Mouse (Mus musculus) olfactory bulb, adult 2 months (tissue): ENCODE measurements around the gene Lgr4. TPM values are rescaled to one million over a fixed set of nuclear protein-coding genes. Genes with fewer than 3 reads are reported as not detected.

Experiments used
- H3K27ac ChIP-seq: fragments of 200-500 bp; 2 replicates; pipeline ENCODE4 v1.5.1; 2012; ENCODE audit warnings: low read depth, low read length; ENCODE audit not compliant: insufficient read depth
- H3K4me1 ChIP-seq: fragments of 200-500 bp; 2 replicates; pipeline ENCODE4 v1.6.1; 2012; ENCODE audit warnings: low read length; ENCODE audit not compliant: control insufficient read depth, insufficient read depth
- H3K4me3 ChIP-seq: fragments of 200-500 bp; 2 replicates; pipeline ENCODE4 v1.5.1; 2012; ENCODE audit warnings: mild to moderate bottlenecking, low read depth, low read length, moderate library complexity; ENCODE audit not compliant: insufficient read depth
- CTCF ChIP-seq: fragments of 200-500 bp; IDR thresholded peaks from 2 replicates; pipeline ENCODE4 v1.5.1; 2012; ENCODE audit warnings: low read depth, mild to moderate bottlenecking, low read length, moderate library complexity; ENCODE audit not compliant: insufficient read depth
- POLR2A ChIP-seq: fragments of 200-500 bp; IDR thresholded peaks from 2 replicates; pipeline ENCODE4 v1.6.1; 2012; ENCODE audit warnings: mild to moderate bottlenecking, low read depth, low read length, moderate library complexity; ENCODE audit not compliant: insufficient read depth
- WGBS: fragments of 180-500 bp; shearing (Covaris S2); methylation state at CpG from one replicate; pipeline ENCODE4 v1.1.7; 2018; 5-methylcytosine and 5-hydroxymethylcytosine counted together
- polyA plus RNA-seq: library from polyadenylated mRNA; stranded (reverse); fragments of >200 nt; gene quantifications from 2 replicates; pipeline ENCODE4 v1.2.4, GENCODE M21; 2012; ENCODE audit warnings: low replicate concordance; ENCODE audit not compliant: missing spikeins, insufficient read depth, insufficient read length

The Lgr4 gene
- polyA plus RNA-seq, 1 experiment: not detected

- TF ChIP-seq POLR2A: no peak
- no peak for TF ChIP-seq CTCF
- H3K4me1 ChIP-seq: peaks cover 9% of the 10 kb centered on the region
- WGBS: 73% methylated on average over 4 of the region's 4 CpGs
- no peak overlapping the region for H3K27ac ChIP-seq
- no peak overlapping the region for H3K4me3 ChIP-seq
Measured at GRCm38 (mm10) chr2:109928791-109929190, 11.3 kb downstream of the Lgr4 start.

GRCm38 (mm10) chr2:109929256-109929655 is 11.8 kb downstream of the Lgr4 start:
- no peak for TF ChIP-seq POLR2A
- TF ChIP-seq CTCF: no peak
- peaks cover 9% of the 10 kb centered on the region for H3K4me1 ChIP-seq
- no peak overlapping the region for H3K27ac ChIP-seq
- WGBS: 92% methylated on average over 3 of the region's 3 CpGs
- H3K4me3 ChIP-seq: no peak overlapping the region

- Histone ChIP-seq H3K4me3 (no peak overlapping the region), H3K27ac (no peak overlapping the region), H3K4me1 (peaks cover 9% of the 10 kb centered on the region)
- 94% methylated on average over 5 of the region's 5 CpGs for WGBS
- TF ChIP-seq POLR2A: no peak
Measured at GRCm38 (mm10) chr2:109930366-109930765, 12.9 kb downstream of the Lgr4 start.

- Histone ChIP-seq H3K27ac (no peak overlapping the region), H3K4me3 (no peak overlapping the region), H3K4me1 (peaks cover 9% of the 10 kb centered on the region)
- WGBS: 89% methylated on average over 4 of the region's 4 CpGs
- TF ChIP-seq POLR2A (no peak), CTCF (no peak)
Measured at GRCm38 (mm10) chr2:109930771-109931170, 13.3 kb downstream of the Lgr4 start.

GRCm38 (mm10) chr2:109931978-109932780 is 14.7 kb downstream of the Lgr4 start:
- Histone ChIP-seq H3K4me1 (peaks cover 8% of the 10 kb centered on the region), H3K4me3 (no peak overlapping the region), H3K27ac (no peak overlapping the region)
- no peak for TF ChIP-seq CTCF
- TF ChIP-seq POLR2A: no peak
- 61% methylated on average over 13 of the region's 13 CpGs for WGBS

GRCm38 (mm10) chr2:109933151-109933550 is 15.7 kb downstream of the Lgr4 start:
- no peak for TF ChIP-seq CTCF
- TF ChIP-seq POLR2A: no peak
- no peak overlapping the region for H3K4me3 ChIP-seq
- WGBS: 84% methylated on average over 3 of the region's 3 CpGs
- H3K27ac ChIP-seq: no peak overlapping the region
- peaks cover 8% of the 10 kb centered on the region for H3K4me1 ChIP-seq

- TF ChIP-seq POLR2A: no peak
- no peak for TF ChIP-seq CTCF
- Histone ChIP-seq H3K4me3 (no peak overlapping the region), H3K27ac (no peak overlapping the region; the same call in 1 of the 2 replicates), H3K4me1 (peaks cover 8% of the 10 kb centered on the region)
- 56% methylated on average over 4 of the region's 4 CpGs for WGBS
Measured at GRCm38 (mm10) chr2:109934086-109934485, 16.6 kb downstream of the Lgr4 start.

GRCm38 (mm10) chr2:109935194-109935593 is 17.7 kb downstream of the Lgr4 start:
- Histone ChIP-seq H3K4me1 (peaks cover 8% of the 10 kb centered on the region), H3K4me3 (no peak overlapping the region), H3K27ac (no peak overlapping the region)
- TF ChIP-seq POLR2A (no peak), CTCF (no peak)
- 90% methylated on average over 3 of the region's 3 CpGs for WGBS

- H3K4me1 ChIP-seq: peaks cover 8% of the 10 kb centered on the region
- peak overlapping the region; percentile 46 for H3K27ac ChIP-seq
- no peak for TF ChIP-seq CTCF
- TF ChIP-seq POLR2A: no peak
- 55% methylated on average over 11 of the region's 11 CpGs for WGBS
- no peak overlapping the region for H3K4me3 ChIP-seq
Measured at GRCm38 (mm10) chr2:109935754-109936409, 18.4 kb downstream of the Lgr4 start.

- H3K4me3 ChIP-seq: no peak overlapping the region
- WGBS: 35% methylated on average over 2 of the region's 2 CpGs
- H3K4me1 ChIP-seq: peaks cover 8% of the 10 kb centered on the region
- no peak overlapping the region for H3K27ac ChIP-seq
- TF ChIP-seq CTCF (no peak), POLR2A (no peak)
Measured at GRCm38 (mm10) chr2:109936410-109936755, 18.9 kb downstream of the Lgr4 start.
